Mouse (Mus musculus) monocyte, adult 59 days (primary cell): ENCODE data around the gene Gpr18. TPM values are rescaled to one million over a fixed set of nuclear protein-coding genes. Genes with fewer than 3 reads are reported as not detected.

Source experiments
- total RNA-seq, 2 experiments: library from RNA; stranded (reverse); gene quantifications; one replicate each; pipeline ENCODE4 v1.2.4; 2023

Gpr18 gene
- 10 to 100 TPM; 39.0 to 41.9 TPM for total RNA-seq

DNA sequence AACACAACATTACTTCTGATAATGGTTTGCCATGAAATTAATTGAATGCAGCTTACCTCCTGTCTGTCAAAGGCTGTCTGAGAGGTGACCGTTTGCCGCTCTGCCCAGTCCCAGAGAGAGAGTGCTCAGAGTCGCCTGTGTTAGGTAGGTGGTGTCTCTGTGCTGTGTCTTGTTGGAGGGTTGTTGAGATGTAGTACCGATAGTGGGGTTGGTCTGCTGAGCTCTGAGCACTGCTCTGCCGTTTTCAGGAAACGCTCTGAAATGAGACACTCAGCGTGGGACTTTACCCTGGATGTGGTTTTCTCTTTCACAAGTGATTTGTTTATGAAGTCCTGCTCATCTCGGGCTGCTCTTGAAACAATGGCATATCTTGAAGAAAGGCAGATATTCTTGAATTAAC is at the start of gene Gpr18:
Gene Gpr18, minus strand, starts transcription at position 161 of the 400 bp plus-strand sequence.

DNA sequence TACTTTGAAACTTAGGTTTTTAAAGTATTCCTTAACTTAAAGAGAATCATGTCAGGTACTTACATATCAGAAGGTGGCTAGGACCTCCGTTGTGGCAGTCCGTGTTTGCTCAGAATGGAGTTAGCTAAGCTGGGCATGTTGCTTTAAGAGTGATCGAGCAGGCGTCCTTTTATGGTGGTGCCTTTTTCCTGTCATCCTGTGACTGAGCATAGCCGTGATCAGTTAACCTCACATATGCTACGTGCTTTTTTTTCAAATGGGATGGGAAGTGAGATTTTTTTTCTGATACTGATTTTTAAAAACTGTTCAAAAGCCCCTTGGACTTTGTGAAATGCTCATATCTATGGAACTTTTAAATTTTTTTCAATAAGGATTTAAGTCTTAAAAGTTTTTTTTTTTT is 49.4 kb upstream of the Gpr18 start, which contains the start of gene Gpr183:
Gene Gpr183, minus strand, starts transcription at position 206 of the 400 bp plus-strand sequence.

DNA sequence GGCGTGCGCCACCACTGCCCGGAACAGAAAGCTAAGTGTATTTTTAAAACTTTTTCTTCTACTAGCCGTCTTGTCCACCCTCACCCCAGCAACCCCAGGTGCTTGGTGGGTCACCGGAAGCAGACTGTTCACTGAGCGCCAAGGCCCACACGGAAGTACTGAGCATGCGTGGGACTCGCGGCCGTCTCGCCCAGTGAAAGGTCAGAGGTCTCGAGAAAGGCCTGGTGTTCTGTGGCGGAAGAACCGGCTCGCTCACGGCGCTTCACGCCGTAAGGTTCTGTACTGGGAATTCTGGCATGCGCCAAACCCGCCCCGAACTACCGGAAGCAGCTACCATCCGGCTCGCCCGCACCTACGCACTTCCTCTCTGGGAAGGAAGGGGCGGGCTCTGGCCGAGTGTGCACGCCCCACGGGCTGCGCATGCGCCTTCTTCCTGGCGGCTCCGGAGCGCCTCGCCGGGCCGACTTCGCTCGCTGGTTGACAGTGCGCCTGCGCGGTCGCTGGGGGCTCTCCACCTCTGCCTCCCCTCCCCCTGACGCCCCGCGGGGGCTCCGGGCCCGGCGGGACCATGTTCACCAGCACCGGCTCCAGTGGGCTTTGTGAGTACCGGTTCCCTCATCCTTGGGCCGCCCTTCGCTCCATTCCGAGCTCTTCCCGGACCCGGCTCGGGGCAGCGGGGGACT is 37.3 kb downstream of the Gpr18 start, which contains the start of gene Ubac2:
Gene Ubac2, plus strand, starts transcription at position 445 of the 683 bp plus-strand sequence.

Other genes with a start within 250 kb of the Gpr18 start
- gene Dock9, start 117.9 kb downstream of the Gpr18 start, total RNA-seq = 1 to 10 TPM; 3.6 to 6.0 TPM
- 10 to 100 TPM; 65.7 to 74.0 TPM for gene Ubac2, start 37.2 kb downstream of the Gpr18 start, total RNA-seq
- gene Gpr183, start 49.4 kb upstream of the Gpr18 start, total RNA-seq = 10 to 100 TPM; 23.9 to 33.1 TPM
- gene Timm8a2, start 118.9 kb upstream of the Gpr18 start, total RNA-seq = 1 to 10 TPM in 1 of 2 experiments, not detected in 1; 1.1 TPM
- 10 to 100 TPM; 74.0 to 84.2 TPM for gene Tm9sf2, start 191.3 kb upstream of the Gpr18 start, total RNA-seq